Mouse (Mus musculus) ES-Bruce4 (cell line): Measurements from ENCODE around the gene Llgl2. TPM values are rescaled to one million over a fixed set of nuclear protein-coding genes. Genes with fewer than 3 reads are reported as not detected.

Experiments
- H3K27ac ChIP-seq: 2 replicates; pipeline ENCODE4 v1.5.1; 2012; ENCODE audit warnings: low read length, inconsistent platforms; ENCODE audit not compliant: insufficient read depth
- H3K27me3 ChIP-seq: 2 replicates; pipeline ENCODE4 v1.6.1; 2012; ENCODE audit warnings: mild to moderate bottlenecking, low read length, inconsistent platforms; ENCODE audit not compliant: control insufficient read depth, poor library complexity, insufficient read depth, severe bottlenecking
- H3K36me3 ChIP-seq: 2 replicates; pipeline ENCODE4 v1.6.1; 2012; ENCODE audit warnings: inconsistent platforms, mild to moderate bottlenecking, low read length, moderate library complexity; ENCODE audit not compliant: control insufficient read depth, poor library complexity, insufficient read depth, severe bottlenecking
- H3K4me1 ChIP-seq: one replicate; pipeline ENCODE4 v1.8.1; 2011; ENCODE audit warnings: low read length; ENCODE audit not compliant: control insufficient read depth, insufficient read depth
- H3K4me3 ChIP-seq: 2 replicates; pipeline ENCODE4 v1.5.1; 2011; ENCODE audit warnings: low read depth, mild to moderate bottlenecking, low read length
- H3K9ac ChIP-seq: 2 replicates; pipeline ENCODE4 v1.6.1; 2012; ENCODE audit warnings: low read depth, mild to moderate bottlenecking, inconsistent platforms; ENCODE audit not compliant: poor library complexity, severe bottlenecking
- H3K9me3 ChIP-seq: replicated peaks from 2 replicates; pipeline ENCODE4 v1.6.1; 2012; ENCODE audit warnings: mild to moderate bottlenecking, low read length, inconsistent platforms; ENCODE audit not compliant: control insufficient read depth, poor library complexity, insufficient read depth, severe bottlenecking
- CTCF ChIP-seq: IDR thresholded peaks from one replicate; pipeline ENCODE4 v1.8.1; 2011; ENCODE audit warnings: low read depth, low read length
- EP300 ChIP-seq: IDR thresholded peaks from 2 replicates; pipeline ENCODE4 v1.6.1; 2011; ENCODE audit warnings: low read depth, low read length; ENCODE audit not compliant: insufficient read depth
- POLR2A ChIP-seq: IDR thresholded peaks from one replicate; pipeline ENCODE4 v1.8.1; 2011; ENCODE audit warnings: low read length; ENCODE audit not compliant: insufficient read depth
- polyA plus RNA-seq: library from polyadenylated mRNA; stranded (reverse); fragments of >200 nt; gene quantifications from 2 replicates; pipeline ENCODE4 v1.2.4, GENCODE M21; 2011; ENCODE audit warnings: low read depth; ENCODE audit not compliant: missing spikeins, insufficient read depth, insufficient read length

The Llgl2 gene
- polyA plus RNA-seq, 1 experiment: 99.1 TPM

- Histone ChIP-seq H3K9me3 (no peaks in the 10 kb centered on the region), H3K27me3 (no peaks in the 10 kb centered on the region), H3K4me3 (no peak overlapping the region), H3K4me1 (peaks cover 2% of the 10 kb centered on the region), H3K9ac (no peak overlapping the region), H3K36me3 (no peaks in the 10 kb centered on the region; the same call in 1 of the 2 replicates), H3K27ac (no peak overlapping the region)
- TF ChIP-seq CTCF: no peak
- no peak for TF ChIP-seq POLR2A
Observed at GRCm38 (mm10) chr11:115807306-115807705, 16.5 kb upstream of the Llgl2 start.

GRCm38 (mm10) chr11:115807971-115808370, 15.9 kb upstream of the Llgl2 start:
- Histone ChIP-seq H3K36me3 (no peaks in the 10 kb centered on the region; the same call in 1 of the 2 replicates), H3K4me1 (peaks cover 2% of the 10 kb centered on the region), H3K4me3 (no peak overlapping the region), H3K27ac (no peak overlapping the region), H3K9ac (no peak overlapping the region), H3K9me3 (no peaks in the 10 kb centered on the region), H3K27me3 (no peaks in the 10 kb centered on the region)
- TF ChIP-seq POLR2A: no peak

- Histone ChIP-seq H3K9me3 (no peaks in the 10 kb centered on the region), H3K36me3 (no peaks in the 10 kb centered on the region; the same call in 1 of the 2 replicates), H3K4me3 (no peak overlapping the region), H3K4me1 (peaks cover 2% of the 10 kb centered on the region), H3K27me3 (no peaks in the 10 kb centered on the region), H3K27ac (no peak overlapping the region), H3K9ac (no peak overlapping the region)
- no peak for TF ChIP-seq POLR2A
Observed at GRCm38 (mm10) chr11:115808696-115809310, 15.0 kb upstream of the Llgl2 start.

GRCm38 (mm10) chr11:115809311-115809781, 14.5 kb upstream of the Llgl2 start:
- no peak overlapping the region for H3K9ac ChIP-seq
- no peak overlapping the region for H3K4me3 ChIP-seq
- TF ChIP-seq CTCF (no peak), POLR2A (no peak), EP300 (no peak)
- peaks cover 2% of the 10 kb centered on the region for H3K4me1 ChIP-seq
- H3K9me3 ChIP-seq: no peaks in the 10 kb centered on the region
- H3K27me3 ChIP-seq: no peaks in the 10 kb centered on the region
- no peaks in the 10 kb centered on the region; the same call in 1 of the 2 replicates for H3K36me3 ChIP-seq
- no peak overlapping the region for H3K27ac ChIP-seq

GRCm38 (mm10) chr11:115810377-115810776, 13.5 kb upstream of the Llgl2 start:
- no peak overlapping the region for H3K4me3 ChIP-seq
- peaks cover 2% of the 10 kb centered on the region for H3K4me1 ChIP-seq
- H3K9ac ChIP-seq: no peak overlapping the region
- no peak overlapping the region for H3K27ac ChIP-seq
- H3K27me3 ChIP-seq: no peaks in the 10 kb centered on the region
- TF ChIP-seq CTCF (no peak), POLR2A (no peak), EP300 (no peak)
- H3K36me3 ChIP-seq: no peaks in the 10 kb centered on the region; the same call in 1 of the 2 replicates
- H3K9me3 ChIP-seq: no peaks in the 10 kb centered on the region

- no peak for TF ChIP-seq CTCF
- no peak overlapping the region for H3K4me3 ChIP-seq
- no peak overlapping the region for H3K9ac ChIP-seq
- peaks cover 2% of the 10 kb centered on the region for H3K4me1 ChIP-seq
- no peaks in the 10 kb centered on the region for H3K27me3 ChIP-seq
- H3K36me3 ChIP-seq: peaks cover 2% of the 10 kb centered on the region; the same call in 1 of the 2 replicates
- no peaks in the 10 kb centered on the region for H3K9me3 ChIP-seq
- no peak overlapping the region for H3K27ac ChIP-seq
Observed at GRCm38 (mm10) chr11:115811381-115812093, 12.3 kb upstream of the Llgl2 start.
